Mouse (Mus musculus): Measurements from ENCODE around the gene Mdk.

DNA sequence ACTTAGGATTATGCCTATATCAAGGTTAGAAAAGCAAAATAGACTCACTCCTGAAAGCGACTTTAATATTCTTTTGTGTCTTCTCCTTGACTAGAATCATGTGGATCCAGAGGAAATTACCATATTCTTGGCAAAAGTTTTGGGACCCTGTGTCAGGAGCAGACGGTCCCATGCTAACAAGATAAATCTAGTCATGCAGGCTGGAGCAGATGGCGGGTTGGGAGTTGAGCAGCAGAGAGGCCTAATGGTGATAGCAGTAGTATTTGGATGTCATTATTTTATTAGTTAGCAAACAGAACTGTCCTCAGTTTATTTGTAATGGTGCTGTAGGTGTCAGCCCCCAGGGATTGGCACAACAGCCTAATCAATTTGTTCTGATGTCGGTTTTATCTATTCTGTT, 48.1 kb downstream of the Mdk start:
- TF ChIP-seq EP300 (IDR thresholded peaks at IDR 0.05; ENCODE audit: insufficient read depth, low read depth, low read length), result no peak
- TF ChIP-seq CTCF (IDR thresholded peaks at IDR 0.05; ENCODE audit: low read depth, low read length), result no peak
